Mouse (Mus musculus) kidney, embryonic 15.5 days (tissue): Measurements from ENCODE around the gene Ccdc51. TPM values are rescaled to one million over a fixed set of nuclear protein-coding genes. Genes with fewer than 3 reads are reported as not detected.

Experiments used
- ATAC-seq: fragments of 200-750 bp; cut with Nextera tagmentation; replicated peaks from 2 replicates; pipeline ENCODE4 v1.8.0; 2017; ENCODE audit warnings: moderate TSS enrichment; ENCODE audit not compliant: low FRiP score
- H3K27ac ChIP-seq: fragments of 300-500 bp; sonication (generic); 2 replicates; pipeline ENCODE4 v1.5.1; 2015; ENCODE audit warnings: mild to moderate bottlenecking, inconsistent platforms
- H3K27me3 ChIP-seq: fragments of 300-500 bp; sonication (generic); 2 replicates; pipeline ENCODE4 v1.6.1; 2015; ENCODE audit warnings: inconsistent platforms
- H3K36me3 ChIP-seq: fragments of 300-500 bp; sonication (generic); 2 replicates; pipeline ENCODE4 v1.6.1; 2015; ENCODE audit warnings: inconsistent platforms
- H3K4me1 ChIP-seq: fragments of 300-500 bp; sonication (generic); 2 replicates; pipeline ENCODE4 v1.6.1; 2015; ENCODE audit warnings: inconsistent platforms
- H3K4me2 ChIP-seq: fragments of 300-500 bp; sonication (generic); 2 replicates; pipeline ENCODE4 v1.6.1; 2015; ENCODE audit warnings: moderate library complexity, mild to moderate bottlenecking, inconsistent platforms
- H3K4me3 ChIP-seq: fragments of 300-500 bp; sonication (generic); replicated peaks from 2 replicates; pipeline ENCODE4 v1.5.1; 2015; ENCODE audit warnings: mild to moderate bottlenecking, inconsistent platforms
- H3K9ac ChIP-seq: fragments of 300-500 bp; sonication (generic); 2 replicates; pipeline ENCODE4 v1.6.1; 2015; ENCODE audit warnings: mild to moderate bottlenecking, inconsistent platforms
- H3K9me3 ChIP-seq: fragments of 300-500 bp; sonication (generic); replicated peaks from 2 replicates; pipeline ENCODE4 v1.6.1; 2016; ENCODE audit warnings: inconsistent platforms
- WGBS: fragments of 180-500 bp; shearing (Covaris S2); methylation state at CpG from one replicate; pipeline ENCODE4 v1.1.7; 2015; ENCODE audit warnings: mixed read lengths; 5-methylcytosine and 5-hydroxymethylcytosine counted together
- polyA plus RNA-seq: library from polyadenylated mRNA; unstranded; fragments of >200 nt; fragmentation: Nextera tagmentation; extraction: Ambion mirVana; gene quantifications from 2 replicates; pipeline ENCODE4 v1.2.1, GENCODE M21; 2015

The Ccdc51 gene
- polyA plus RNA-seq, 1 experiment from 2014 or later = 12.9 TPM

GRCm38 (mm10) chr9:109051011-109051501, 31.2 kb upstream of the Ccdc51 start:
- WGBS = 89% methylated on average over 13 of the region's 13 CpGs
- Histone ChIP-seq H3K27me3 (no peaks in the 10 kb centered on the region), H3K27ac (no peak overlapping the region), H3K9me3 (no peaks in the 10 kb centered on the region), H3K4me2 (no peak overlapping the region), H3K4me3 (no peak overlapping the region), H3K9ac (no peak overlapping the region), H3K4me1 (peaks cover 17% of the 10 kb centered on the region), H3K36me3 (peaks cover 25% of the 10 kb centered on the region)
- no peak for ATAC-seq

- 91% methylated on average over 10 of the region's 10 CpGs for WGBS
Measured at GRCm38 (mm10) chr9:109051651-109052489, 30.4 kb upstream of the Ccdc51 start.

GRCm38 (mm10) chr9:109052490-109053260, 29.6 kb upstream of the Ccdc51 start:
- no peaks in the 10 kb centered on the region for H3K27me3 ChIP-seq
- H3K9me3 ChIP-seq = no peaks in the 10 kb centered on the region
- H3K4me1 ChIP-seq = peaks cover 17% of the 10 kb centered on the region
- peaks cover 41% of the 10 kb centered on the region for H3K36me3 ChIP-seq
- H3K4me3 ChIP-seq = no peak overlapping the region
- 86% methylated on average over 9 of the region's 9 CpGs for WGBS
- H3K9ac ChIP-seq = no peak overlapping the region
- no peak overlapping the region for H3K4me2 ChIP-seq
- H3K27ac ChIP-seq = no peak overlapping the region
- no peak for ATAC-seq

More at GRCm38 (mm10) chr9:109051651-109052489, 30.4 kb upstream of the Ccdc51 start:
- H3K27ac ChIP-seq = no peak overlapping the region
- H3K9ac ChIP-seq = no peak overlapping the region
- H3K36me3 ChIP-seq = peaks cover 33% of the 10 kb centered on the region
- H3K27me3 ChIP-seq = no peaks in the 10 kb centered on the region
- no peaks in the 10 kb centered on the region for H3K9me3 ChIP-seq
- no peak overlapping the region for H3K4me3 ChIP-seq
- no peak overlapping the region for H3K4me2 ChIP-seq
- peaks cover 17% of the 10 kb centered on the region for H3K4me1 ChIP-seq
- no peak for ATAC-seq

GRCm38 (mm10) chr9:109053366-109053765, 28.9 kb upstream of the Ccdc51 start:
- no peak overlapping the region for H3K9ac ChIP-seq
- H3K4me2 ChIP-seq = no peak overlapping the region
- H3K36me3 ChIP-seq = peaks cover 47% of the 10 kb centered on the region
- peaks cover 19% of the 10 kb centered on the region for H3K4me1 ChIP-seq
- H3K27ac ChIP-seq = no peak overlapping the region
- no peaks in the 10 kb centered on the region for H3K27me3 ChIP-seq
- no peaks in the 10 kb centered on the region for H3K9me3 ChIP-seq
- H3K4me3 ChIP-seq = no peak overlapping the region
- no peak for ATAC-seq
- 86% methylated on average over 3 of the region's 3 CpGs for WGBS

- H3K4me1 ChIP-seq = peaks cover 24% of the 10 kb centered on the region
- no peak overlapping the region for H3K4me2 ChIP-seq
- peak overlapping the region; percentile 82; the same call in 1 of the 2 replicates for H3K27ac ChIP-seq
- no peak overlapping the region for H3K9ac ChIP-seq
- H3K27me3 ChIP-seq = no peaks in the 10 kb centered on the region
- ATAC-seq = no peak
- H3K9me3 ChIP-seq = no peaks in the 10 kb centered on the region
- no peak overlapping the region for H3K4me3 ChIP-seq
- H3K36me3 ChIP-seq = peaks cover 46% of the 10 kb centered on the region
- WGBS = 77% methylated on average over 6 of the region's 6 CpGs
Measured at GRCm38 (mm10) chr9:109053851-109054250, 28.4 kb upstream of the Ccdc51 start.

GRCm38 (mm10) chr9:109054712-109055111, 27.6 kb upstream of the Ccdc51 start:
- Histone ChIP-seq H3K36me3 (peaks cover 46% of the 10 kb centered on the region), H3K9me3 (no peaks in the 10 kb centered on the region), H3K4me2 (peak overlapping the region; percentile 56), H3K9ac (0 out of 2 replicates have a peak overlapping the region, but pooled peaks have one; percentile 0), H3K27me3 (no peaks in the 10 kb centered on the region), H3K4me1 (peaks cover 31% of the 10 kb centered on the region), H3K4me3 (peak overlapping the region; percentile 38), H3K27ac (peak overlapping the region; percentile 82)
- 0% methylated on average over 7 of the region's 7 CpGs for WGBS
- peak; percentile 80 for ATAC-seq

GRCm38 (mm10) chr9:109055271-109056030, 26.8 kb upstream of the Ccdc51 start:
- Histone ChIP-seq H3K4me1 (peaks cover 34% of the 10 kb centered on the region), H3K9ac (0 out of 2 replicates have a peak overlapping the region, but pooled peaks have one; percentile 0), H3K36me3 (peaks cover 51% of the 10 kb centered on the region), H3K27me3 (no peaks in the 10 kb centered on the region), H3K4me3 (peak overlapping the region; percentile 38), H3K4me2 (peak overlapping the region; percentile 56), H3K9me3 (no peaks in the 10 kb centered on the region), H3K27ac (peak overlapping the region; percentile 82)
- ATAC-seq = no peak
- WGBS = 89% methylated on average over 12 of the region's 12 CpGs

GRCm38 (mm10) chr9:109056081-109056690, 26.1 kb upstream of the Ccdc51 start:
- H3K27me3 ChIP-seq = no peaks in the 10 kb centered on the region
- no peak for ATAC-seq
- H3K4me2 ChIP-seq = no peak overlapping the region
- peaks cover 34% of the 10 kb centered on the region for H3K4me1 ChIP-seq
- WGBS = 90% methylated on average over 17 of the region's 17 CpGs
- H3K9me3 ChIP-seq = no peaks in the 10 kb centered on the region
- H3K4me3 ChIP-seq = no peak overlapping the region
- no peak overlapping the region for H3K9ac ChIP-seq
- peaks cover 58% of the 10 kb centered on the region for H3K36me3 ChIP-seq
- H3K27ac ChIP-seq = no peak overlapping the region

- Histone ChIP-seq H3K4me1 (peaks cover 34% of the 10 kb centered on the region), H3K27me3 (no peaks in the 10 kb centered on the region), H3K27ac (no peak overlapping the region), H3K9ac (no peak overlapping the region), H3K9me3 (no peaks in the 10 kb centered on the region), H3K4me3 (no peak overlapping the region), H3K36me3 (peaks cover 55% of the 10 kb centered on the region), H3K4me2 (no peak overlapping the region)
- 88% methylated on average over 4 of the region's 4 CpGs for WGBS
- no peak for ATAC-seq
Measured at GRCm38 (mm10) chr9:109056916-109057315, 25.4 kb upstream of the Ccdc51 start.

GRCm38 (mm10) chr9:109057543-109057942, 24.8 kb upstream of the Ccdc51 start:
- no peak for ATAC-seq
- Histone ChIP-seq H3K36me3 (peaks cover 58% of the 10 kb centered on the region), H3K27ac (no peak overlapping the region), H3K4me3 (no peak overlapping the region), H3K27me3 (no peaks in the 10 kb centered on the region), H3K4me2 (no peak overlapping the region), H3K9me3 (no peaks in the 10 kb centered on the region), H3K4me1 (peaks cover 34% of the 10 kb centered on the region), H3K9ac (no peak overlapping the region)
- 94% methylated on average over 5 of the region's 5 CpGs for WGBS
